Mouse (Mus musculus) stomach, postnatal 0 days (tissue): Measurements from ENCODE around the gene AY358078. TPM values are rescaled to one million over a fixed set of nuclear protein-coding genes. Genes with fewer than 3 reads are reported as not detected.
"Not testable (repeated sequence)": the region's sequence is repeated elsewhere in the genome, so short reads cannot be mapped to it uniquely, and the experiment has no call there.

ENCODE experiments used
- ATAC-seq: fragments of 200-750 bp; cut with Nextera tagmentation; 2 replicates; pipeline ENCODE4 v1.8.0; 2017; ENCODE audit not compliant: low FRiP score, low TSS enrichment
- DNase-seq: peaks from one replicate; pipeline ENCODE4 v3.0.0-alpha.2; 2016; ENCODE audit warnings: low spot score
- H3K27ac ChIP-seq: fragments of 300-500 bp; sonication (generic); replicated peaks from 2 replicates; pipeline ENCODE4 v1.5.1; 2014; ENCODE audit warnings: mild to moderate bottlenecking, control low read depth
- H3K27me3 ChIP-seq: fragments of 300-500 bp; sonication (generic); 2 replicates; pipeline ENCODE4 v1.6.1; 2014; ENCODE audit warnings: low read length; ENCODE audit not compliant: control insufficient read depth, insufficient read depth
- H3K36me3 ChIP-seq: fragments of 300-500 bp; sonication (generic); 2 replicates; pipeline ENCODE4 v1.6.1; 2014; ENCODE audit warnings: low read length, mixed read lengths; ENCODE audit not compliant: control insufficient read depth, insufficient read depth
- H3K4me1 ChIP-seq: fragments of 300-500 bp; sonication (generic); replicated peaks from 2 replicates; pipeline ENCODE4 v1.6.1; 2014; ENCODE audit warnings: antibody characterized with exemption; ENCODE audit not compliant: control insufficient read depth, insufficient read depth
- H3K4me2 ChIP-seq: fragments of 300-500 bp; sonication (generic); replicated peaks from 2 replicates; pipeline ENCODE4 v1.6.1; 2014; ENCODE audit warnings: low read depth, mild to moderate bottlenecking, control low read depth, moderate library complexity
- H3K4me3 ChIP-seq: fragments of 300-500 bp; sonication (generic); 2 replicates; pipeline ENCODE4 v1.5.1; 2014; ENCODE audit warnings: low read depth, low read length, control low read depth
- H3K9ac ChIP-seq: fragments of 300-500 bp; sonication (generic); 2 replicates; pipeline ENCODE4 v1.6.1; 2014; ENCODE audit warnings: mild to moderate bottlenecking, low read length, control low read depth, mixed read lengths
- H3K9me3 ChIP-seq: fragments of 300-500 bp; sonication (generic); 2 replicates; pipeline ENCODE4 v1.6.1; 2016; ENCODE audit warnings: low read length; ENCODE audit not compliant: control insufficient read depth
- CTCF ChIP-seq: IDR thresholded peaks from 2 replicates; pipeline ENCODE4 v1.5.1; 2016; ENCODE audit warnings: antibody characterized with exemption, low read depth, mild to moderate bottlenecking, moderate library complexity
- EP300 ChIP-seq: optimal IDR thresholded peaks from 2 replicates; pipeline ENCODE3; 2016; ENCODE audit warnings: antibody characterized with exemption
- WGBS: fragments of 180-500 bp; shearing (Covaris S2); extraction: QIAGEN DNeasy Blood & Tissue Kit; methylation state at CpG from one replicate; pipeline ENCODE4 v1.1.7; 2014; 5-methylcytosine and 5-hydroxymethylcytosine counted together
- polyA plus RNA-seq: library from polyadenylated mRNA; unstranded; fragments of >200 nt; fragmentation: Nextera tagmentation; extraction: Ambion mirVana; gene quantifications from 2 replicates; pipeline ENCODE4 v1.2.1, GENCODE M21; 2015

Gene AY358078
- polyA plus RNA-seq, 1 experiment from 2014 or later: not detected

- H3K4me3 ChIP-seq: no peak overlapping the region
- no peak overlapping the region for H3K9ac ChIP-seq
- H3K9me3 ChIP-seq: no peaks in the 10 kb centered on the region
- WGBS: 83% methylated on average over 6 of the region's 6 CpGs
- H3K27ac ChIP-seq: no peak overlapping the region
- no peaks in the 10 kb centered on the region for H3K27me3 ChIP-seq
- DNase-seq: no peak
- H3K4me1 ChIP-seq: no peaks in the 10 kb centered on the region
- no peaks in the 10 kb centered on the region for H3K36me3 ChIP-seq
- no peak for ATAC-seq
- no peak for TF ChIP-seq CTCF
- TF ChIP-seq EP300: no peak
- no peak overlapping the region for H3K4me2 ChIP-seq
Measured at GRCm38 (mm10) chr14:51829188-51829587, 29.3 kb downstream of the AY358078 start.

- not testable (repeated sequence) for H3K9ac ChIP-seq, H3K27me3 ChIP-seq, H3K4me2 ChIP-seq, H3K4me1 ChIP-seq, H3K36me3 ChIP-seq, H3K9me3 ChIP-seq, H3K4me3 ChIP-seq, H3K27ac ChIP-seq, ATAC-seq, DNase-seq
- WGBS: 32% methylated on average over 2 of the region's 2 CpGs
- TF ChIP-seq CTCF: peak; percentile 46
Measured at GRCm38 (mm10) chr14:51838480-51838879, 38.6 kb downstream of the AY358078 start.

- Histone ChIP-seq H3K9me3 (no peaks in the 10 kb centered on the region), H3K27ac (no peak overlapping the region), H3K9ac (no peak overlapping the region), H3K4me1 (no peaks in the 10 kb centered on the region), H3K4me3 (no peak overlapping the region), H3K36me3 (no peaks in the 10 kb centered on the region), H3K27me3 (no peaks in the 10 kb centered on the region), H3K4me2 (no peak overlapping the region)
- WGBS: 81% methylated on average over 1 of the region's 1 CpGs
- ATAC-seq: no peak
- DNase-seq: no peak
- no peak for TF ChIP-seq EP300
- TF ChIP-seq CTCF: no peak
Measured at GRCm38 (mm10) chr14:51842250-51842649, 42.4 kb downstream of the AY358078 start.

GRCm38 (mm10) chr14:51842781-51843180, 42.9 kb downstream of the AY358078 start:
- ATAC-seq (no peak), DNase-seq (no peak)
- TF ChIP-seq CTCF (no peak), EP300 (no peak)
- WGBS: 79% methylated on average over 2 of the region's 2 CpGs
- no peaks in the 10 kb centered on the region for H3K27me3 ChIP-seq
- no peak overlapping the region for H3K4me3 ChIP-seq
- no peak overlapping the region for H3K4me2 ChIP-seq
- no peaks in the 10 kb centered on the region for H3K36me3 ChIP-seq
- H3K9ac ChIP-seq: no peak overlapping the region
- H3K27ac ChIP-seq: no peak overlapping the region
- no peaks in the 10 kb centered on the region for H3K4me1 ChIP-seq
- no peaks in the 10 kb centered on the region for H3K9me3 ChIP-seq

GRCm38 (mm10) chr14:51843882-51844281, 44.0 kb downstream of the AY358078 start:
- H3K9ac ChIP-seq: no peak overlapping the region
- ATAC-seq (no peak), DNase-seq (no peak)
- H3K4me2 ChIP-seq: no peak overlapping the region
- H3K9me3 ChIP-seq: no peaks in the 10 kb centered on the region
- H3K4me3 ChIP-seq: no peak overlapping the region
- no peaks in the 10 kb centered on the region for H3K36me3 ChIP-seq
- TF ChIP-seq EP300: no peak
- no peak for TF ChIP-seq CTCF
- no peaks in the 10 kb centered on the region for H3K4me1 ChIP-seq
- no peak overlapping the region for H3K27ac ChIP-seq
- no peaks in the 10 kb centered on the region for H3K27me3 ChIP-seq

GRCm38 (mm10) chr14:51846566-51846965, 46.7 kb downstream of the AY358078 start:
- Histone ChIP-seq H3K4me3 (no peak overlapping the region), H3K4me1 (no peaks in the 10 kb centered on the region), H3K4me2 (no peak overlapping the region), H3K9me3 (no peaks in the 10 kb centered on the region), H3K27ac (no peak overlapping the region), H3K36me3 (no peaks in the 10 kb centered on the region), H3K9ac (no peak overlapping the region), H3K27me3 (no peaks in the 10 kb centered on the region)
- 53% methylated on average over 3 of the region's 3 CpGs for WGBS
- TF ChIP-seq CTCF (no peak), EP300 (no peak)
- DNase-seq: no peak
- ATAC-seq: no peak
